Mouse (Mus musculus) c-Kit-positive CD71-negative TER-119-negative erythroid progenitor cells, embryonic 14.5 days (primary cell): ENCODE results near the gene P2ry6.

Experiments
- DNase-seq: peaks from one replicate; pipeline ENCODE4 v3.0.0-alpha.2; 2013; ENCODE audit warnings: low read depth

P2ry6 gene

GRCm38 (mm10) chr7:100916526-100916925 lies 57.9 kb downstream of the P2ry6 start:
- DNase-seq, result no peak

GRCm38 (mm10) chr7:100915204-100915603 lies 59.2 kb downstream of the P2ry6 start:
- DNase-seq, result no peak

- no peak for DNase-seq
Observed at GRCm38 (mm10) chr7:100911791-100912190, 62.7 kb downstream of the P2ry6 start.

GRCm38 (mm10) chr7:100911246-100911770 lies 63.1 kb downstream of the P2ry6 start:
- no peak for DNase-seq

GRCm38 (mm10) chr7:100908567-100908966 lies 65.9 kb downstream of the P2ry6 start:
- no peak for DNase-seq

- no peak for DNase-seq
Observed at GRCm38 (mm10) chr7:100908061-100908460, 66.4 kb downstream of the P2ry6 start.

GRCm38 (mm10) chr7:100907231-100907630 lies 67.2 kb downstream of the P2ry6 start:
- peak; percentile 80 for DNase-seq

- no peak for DNase-seq
Observed at GRCm38 (mm10) chr7:100906029-100906789, 68.2 kb downstream of the P2ry6 start.

- no peak for DNase-seq
Observed at GRCm38 (mm10) chr7:100905037-100905436, 69.4 kb downstream of the P2ry6 start.

- no peak for DNase-seq
Observed at GRCm38 (mm10) chr7:100904612-100905011, 69.8 kb downstream of the P2ry6 start.

- no peak for DNase-seq
Observed at GRCm38 (mm10) chr7:100902451-100903137, 71.9 kb downstream of the P2ry6 start.

GRCm38 (mm10) chr7:100897828-100898227 lies 76.6 kb downstream of the P2ry6 start:
- no peak for DNase-seq

GRCm38 (mm10) chr7:100894833-100895226 lies 79.6 kb downstream of the P2ry6 start:
- no peak for DNase-seq

- DNase-seq, result no peak
Observed at GRCm38 (mm10) chr7:100894057-100894832, 80.2 kb downstream of the P2ry6 start.

GRCm38 (mm10) chr7:100893249-100894056 lies 81.0 kb downstream of the P2ry6 start:
- DNase-seq, result no peak
